Mouse (Mus musculus) kidney, postnatal 25 days (tissue): ENCODE measurements around the gene Vmn2r73.

ENCODE experiments used
- DNase-seq, 2 experiments: peaks; one replicate each; pipeline ENCODE4 v3.0.0; 2021; ENCODE audit warnings: mixed read lengths in 2 of 2

Gene Vmn2r73

DNA sequence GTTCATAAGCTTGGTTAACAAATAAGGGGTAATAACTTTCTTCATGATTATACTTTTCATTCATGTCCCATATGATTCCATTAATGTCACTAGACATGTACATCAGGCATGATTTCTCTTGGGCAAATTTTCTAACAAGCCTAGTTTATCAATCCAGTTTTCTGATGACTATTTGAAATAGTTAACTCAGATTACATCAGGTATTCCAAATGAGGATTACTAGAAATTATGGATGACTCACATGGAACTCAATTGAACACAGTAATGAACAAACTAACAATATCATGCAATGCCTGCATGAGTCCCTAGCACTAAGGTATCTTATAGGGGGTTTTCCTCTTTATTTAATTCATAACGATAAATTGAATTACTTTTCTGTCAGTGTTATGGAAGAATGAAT is at the start of gene Vmn2r73:
Vmn2r73 (minus strand) TSS at position 101 of the 400 bp plus-strand sequence.
- DNase-seq = no peak

DNA sequence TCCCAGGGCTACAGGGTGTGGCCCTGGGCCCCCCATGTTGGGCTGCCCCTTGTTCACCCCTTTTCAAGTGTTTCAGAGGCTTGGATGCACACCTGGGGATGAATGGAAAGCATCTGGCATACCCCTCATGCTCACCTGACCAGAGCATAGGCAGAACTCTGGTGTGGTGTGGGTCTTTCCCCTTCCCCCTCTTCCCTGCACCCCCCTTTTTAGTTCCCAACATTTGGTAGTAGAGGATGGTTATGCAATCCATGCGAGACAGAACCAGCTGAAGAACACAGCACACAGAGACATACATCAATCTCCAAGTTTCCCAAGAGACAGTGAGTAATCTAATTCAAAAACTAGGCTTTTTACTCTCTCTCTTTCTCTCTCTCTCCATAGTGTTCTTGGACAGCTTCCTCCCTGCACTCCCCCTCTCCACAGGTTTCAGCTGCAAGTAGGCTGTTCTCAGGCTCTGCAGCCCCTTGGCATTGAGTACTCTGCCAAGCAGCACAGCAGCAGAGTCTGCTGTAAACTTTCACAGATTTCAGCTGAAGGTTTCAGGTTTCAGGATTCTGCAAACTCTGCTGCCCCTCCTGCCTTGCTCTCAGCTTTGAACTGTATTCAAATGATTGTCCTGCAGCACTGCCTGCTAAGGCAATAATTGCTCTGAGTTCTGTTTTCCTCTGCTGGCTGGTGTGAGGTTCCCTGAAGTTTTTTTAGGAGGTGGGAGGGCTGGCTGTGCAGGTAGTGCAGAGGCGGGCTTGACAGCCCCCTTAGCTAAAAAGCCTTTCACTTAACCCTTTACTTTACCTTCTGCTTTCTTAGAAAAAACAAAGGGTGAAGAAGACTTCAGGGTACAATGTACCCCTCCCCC is 35.7 kb downstream of the Vmn2r73 start:
- DNase-seq = no peak

DNA sequence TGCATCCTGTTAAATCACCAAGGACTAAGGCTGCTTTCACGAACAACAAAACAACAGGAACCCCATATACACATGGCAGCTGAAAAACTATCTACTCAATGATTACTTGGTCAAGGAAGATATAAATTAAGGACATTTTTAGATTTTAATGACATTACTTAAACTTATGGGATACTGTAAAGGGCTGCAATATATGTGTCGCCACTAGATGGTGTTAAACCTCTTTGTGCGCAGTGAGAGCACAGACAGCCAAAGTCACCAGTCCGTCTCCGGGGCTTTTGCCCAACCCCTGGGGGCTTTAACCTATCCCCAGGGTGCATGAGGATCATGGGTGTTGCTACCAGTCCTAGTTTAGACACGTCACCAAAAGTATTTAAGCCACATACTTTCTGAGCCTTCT is 58.0 kb downstream of the Vmn2r73 start:
- peak in 1 of 2 experiments; percentile 12 for DNase-seq
